Mouse (Mus musculus): Measurements from ENCODE around the gene Ift20. TPM values are rescaled to one million over a fixed set of nuclear protein-coding genes. Genes with fewer than 3 reads are reported as not detected.

The Ift20 gene
- polyA plus RNA-seq, 1 experiment from 2014 or later: 99.7 TPM

DNA sequence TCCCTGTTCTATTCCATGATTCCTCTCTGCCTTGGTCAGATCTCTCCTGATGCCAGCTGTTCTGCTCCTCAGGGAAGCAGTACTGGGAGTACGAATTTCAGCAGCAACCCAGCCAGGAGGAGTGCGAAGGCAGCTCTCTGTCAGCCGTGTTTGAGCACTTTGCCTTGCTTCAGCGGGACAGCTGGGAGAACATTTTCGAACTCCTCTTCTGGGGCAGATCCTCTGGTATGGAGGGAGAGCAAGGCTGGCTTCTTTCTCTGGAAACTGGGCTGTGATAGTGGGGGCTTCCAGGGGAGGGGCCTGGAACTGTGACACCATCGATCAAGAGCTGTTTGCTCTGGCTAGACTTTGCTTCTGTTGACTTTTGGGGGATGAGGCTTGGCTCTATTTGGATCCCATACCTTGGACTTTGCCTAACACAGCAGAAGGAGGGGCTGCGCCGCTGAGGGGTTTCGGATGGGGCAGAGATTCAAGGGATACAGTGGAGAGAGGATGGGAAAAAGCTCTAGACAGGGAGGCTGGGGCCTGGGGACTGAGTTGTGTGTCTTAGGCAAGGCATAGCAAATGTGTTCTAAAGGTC lies 35.4 kb upstream of the Ift20 start:
- DNase-seq (ENCODE audit: low spot score) (no peak), ATAC-seq (ENCODE audit: insufficient read depth, low FRiP score, low TSS enrichment) (no peak)
- Histone ChIP-seq H3K27ac (ENCODE audit: low read depth, low read length) (no peak overlapping the region), H3K36me3 (ENCODE audit: control insufficient read depth, insufficient read depth, low read length) (no peaks in the 10 kb centered on the region), H3K27me3 (ENCODE audit: control insufficient read depth, insufficient read depth, low read length) (peaks cover 8% of the 10 kb centered on the region), H3K9me3 (ENCODE audit: control insufficient read depth, low read length) (no peaks in the 10 kb centered on the region), H3K4me3 (ENCODE audit: low read depth, low read length) (no peak overlapping the region), H3K4me1 (ENCODE audit: control insufficient read depth, insufficient read depth, low read length) (peaks cover 9% of the 10 kb centered on the region; the same call in 1 of the 2 replicates), H3K4me2 (ENCODE audit: low read depth) (no peak overlapping the region), H3K9ac (ENCODE audit: low read length) (no peak overlapping the region)
- WGBS: 81% methylated on average over 9 of the region's 9 CpGs

DNA sequence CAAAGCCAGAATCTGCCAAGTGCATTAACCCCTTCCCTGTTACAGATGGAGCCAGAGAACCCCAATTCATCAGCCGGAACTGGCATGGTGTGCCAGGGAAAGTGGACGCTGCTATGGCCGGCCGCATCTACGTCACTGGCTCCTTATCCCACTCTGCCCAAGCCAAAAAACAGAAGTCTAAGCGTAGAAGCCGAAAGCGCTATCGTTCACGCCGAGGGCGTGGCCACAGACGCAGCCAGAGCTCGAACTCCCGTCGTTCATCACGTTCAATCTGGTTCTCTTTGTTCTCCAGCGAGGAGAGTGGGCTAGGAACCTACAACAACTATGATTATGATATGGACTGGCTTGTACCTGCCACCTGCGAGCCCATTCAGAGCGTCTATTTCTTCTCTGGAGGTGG lies 34.6 kb upstream of the Ift20 start:
- ATAC-seq (ENCODE audit: insufficient read depth, low FRiP score, low TSS enrichment) (no peak), DNase-seq (ENCODE audit: low spot score) (no peak)
- Histone ChIP-seq H3K27me3 (ENCODE audit: control insufficient read depth, insufficient read depth, low read length) (0 out of 2 replicates have a peak, but pooled peaks cover 2% of the 10 kb centered on the region), H3K27ac (ENCODE audit: low read depth, low read length) (no peak overlapping the region), H3K9ac (ENCODE audit: low read length) (no peak overlapping the region), H3K4me1 (ENCODE audit: control insufficient read depth, insufficient read depth, low read length) (peaks cover 4% of the 10 kb centered on the region; the same call in 1 of the 2 replicates), H3K36me3 (ENCODE audit: control insufficient read depth, insufficient read depth, low read length) (peaks cover under 1% of the 10 kb centered on the region; the same call in 1 of the 2 replicates), H3K4me3 (ENCODE audit: low read depth, low read length) (no peak overlapping the region), H3K9me3 (ENCODE audit: control insufficient read depth, low read length) (no peaks in the 10 kb centered on the region), H3K4me2 (ENCODE audit: low read depth) (no peak overlapping the region)
- 78% methylated on average over 20 of the region's 20 CpGs for WGBS

- no peak within 1 kb of the TSS for H3K9ac ChIP-seq (ENCODE audit: low read length)
- no peak for DNase-seq (ENCODE audit: low spot score)
Measured at GRCm38 (mm10) chr11:78502909-78503650, 33.1 kb upstream of the Ift20 start, which contains the start of gene Sebox. TSS of gene Sebox (plus strand) at chr11:78503447.

GRCm38 (mm10) chr11:78505430-78505829 lies 30.7 kb upstream of the Ift20 start:
- no peaks in the 10 kb centered on the region for H3K9me3 ChIP-seq (ENCODE audit: control insufficient read depth, low read length)
- 84% methylated on average over 3 of the region's 3 CpGs for WGBS

More at GRCm38 (mm10) chr11:78502909-78503650, 33.1 kb upstream of the Ift20 start, which contains the start of gene Sebox:
- Histone ChIP-seq H3K4me2 (ENCODE audit: low read depth) (no peak within 1 kb of the TSS), H3K27ac (ENCODE audit: low read depth, low read length) (no peak within 1 kb of the TSS), H3K36me3 (ENCODE audit: control insufficient read depth, insufficient read depth, low read length) (peaks cover 7% of the 10 kb centered on the region; the same call in 1 of the 2 replicates), H3K4me3 (ENCODE audit: low read depth, low read length) (no peak within 1 kb of the TSS), H3K4me1 (ENCODE audit: control insufficient read depth, insufficient read depth, low read length) (no peaks in the 10 kb centered on the region; the same call in 1 of the 2 replicates), H3K27me3 (ENCODE audit: control insufficient read depth, insufficient read depth, low read length) (0 out of 2 replicates have a peak, but pooled peaks cover 2% of the 10 kb centered on the region), H3K9me3 (ENCODE audit: control insufficient read depth, low read length) (no peaks in the 10 kb centered on the region)
- no peak for ATAC-seq (ENCODE audit: insufficient read depth, low FRiP score, low TSS enrichment)
- 76% methylated on average over 7 of the region's 7 CpGs for WGBS

GRCm38 (mm10) chr11:78509148-78509547 lies 27.0 kb upstream of the Ift20 start:
- H3K4me3 ChIP-seq (ENCODE audit: low read depth, low read length): no peak overlapping the region
- ATAC-seq (ENCODE audit: insufficient read depth, low FRiP score, low TSS enrichment) (no peak), DNase-seq (ENCODE audit: low spot score) (no peak)
- no peaks in the 10 kb centered on the region for H3K27me3 ChIP-seq (ENCODE audit: control insufficient read depth, insufficient read depth, low read length)
- peaks cover 9% of the 10 kb centered on the region; the same call in 1 of the 2 replicates for H3K36me3 ChIP-seq (ENCODE audit: control insufficient read depth, insufficient read depth, low read length)
- no peaks in the 10 kb centered on the region for H3K9me3 ChIP-seq (ENCODE audit: control insufficient read depth, low read length)
- peaks cover 14% of the 10 kb centered on the region for H3K4me1 ChIP-seq (ENCODE audit: control insufficient read depth, insufficient read depth, low read length)
- no peak overlapping the region for H3K27ac ChIP-seq (ENCODE audit: low read depth, low read length)
- H3K9ac ChIP-seq (ENCODE audit: low read length): no peak overlapping the region
- no peak overlapping the region for H3K4me2 ChIP-seq (ENCODE audit: low read depth)
- WGBS: 89% methylated on average over 5 of the region's 5 CpGs

More at GRCm38 (mm10) chr11:78505430-78505829, 30.7 kb upstream of the Ift20 start:
- Histone ChIP-seq H3K4me3 (ENCODE audit: low read depth, low read length) (no peak overlapping the region), H3K4me2 (ENCODE audit: low read depth) (no peak overlapping the region), H3K36me3 (ENCODE audit: control insufficient read depth, insufficient read depth, low read length) (peaks cover 9% of the 10 kb centered on the region; the same call in 1 of the 2 replicates), H3K9ac (ENCODE audit: low read length) (no peak overlapping the region), H3K4me1 (ENCODE audit: control insufficient read depth, insufficient read depth, low read length) (no peaks in the 10 kb centered on the region), H3K27ac (ENCODE audit: low read depth, low read length) (no peak overlapping the region), H3K27me3 (ENCODE audit: control insufficient read depth, insufficient read depth, low read length) (0 out of 2 replicates have a peak, but pooled peaks cover under 1% of the 10 kb centered on the region)
- no peak for DNase-seq (ENCODE audit: low spot score)
- no peak for ATAC-seq (ENCODE audit: insufficient read depth, low FRiP score, low TSS enrichment)

GRCm38 (mm10) chr11:78512025-78512957 lies 23.9 kb upstream of the Ift20 start, which contains the start of the genes Tmem199 and Poldip2:
TSS of gene Tmem199 (minus strand) at chr11:78512172.
TSS of gene Poldip2 (plus strand) at chr11:78512193.
- Histone ChIP-seq H3K9me3 (ENCODE audit: control insufficient read depth, low read length) (no peaks in the 10 kb centered on the region), H3K4me3 (ENCODE audit: low read depth, low read length) (peak within 1 kb of the TSS; percentile 67), H3K36me3 (ENCODE audit: control insufficient read depth, insufficient read depth, low read length) (peaks cover 21% of the 10 kb centered on the region), H3K4me2 (ENCODE audit: low read depth) (peak within 1 kb of the TSS; percentile 76), H3K9ac (ENCODE audit: low read length) (peak within 1 kb of the TSS; percentile 96), H3K27ac (ENCODE audit: low read depth, low read length) (peak within 1 kb of the TSS; percentile 69; the same call in 1 of the 2 replicates), H3K4me1 (ENCODE audit: control insufficient read depth, insufficient read depth, low read length) (peaks cover 14% of the 10 kb centered on the region), H3K27me3 (ENCODE audit: control insufficient read depth, insufficient read depth, low read length) (no peaks in the 10 kb centered on the region)
- ATAC-seq (ENCODE audit: insufficient read depth, low FRiP score, low TSS enrichment) (peak; percentile 91), DNase-seq (ENCODE audit: low spot score) (peak; percentile 96)
- WGBS: under 1% methylated on average over 60 of the region's 67 CpGs

DNA sequence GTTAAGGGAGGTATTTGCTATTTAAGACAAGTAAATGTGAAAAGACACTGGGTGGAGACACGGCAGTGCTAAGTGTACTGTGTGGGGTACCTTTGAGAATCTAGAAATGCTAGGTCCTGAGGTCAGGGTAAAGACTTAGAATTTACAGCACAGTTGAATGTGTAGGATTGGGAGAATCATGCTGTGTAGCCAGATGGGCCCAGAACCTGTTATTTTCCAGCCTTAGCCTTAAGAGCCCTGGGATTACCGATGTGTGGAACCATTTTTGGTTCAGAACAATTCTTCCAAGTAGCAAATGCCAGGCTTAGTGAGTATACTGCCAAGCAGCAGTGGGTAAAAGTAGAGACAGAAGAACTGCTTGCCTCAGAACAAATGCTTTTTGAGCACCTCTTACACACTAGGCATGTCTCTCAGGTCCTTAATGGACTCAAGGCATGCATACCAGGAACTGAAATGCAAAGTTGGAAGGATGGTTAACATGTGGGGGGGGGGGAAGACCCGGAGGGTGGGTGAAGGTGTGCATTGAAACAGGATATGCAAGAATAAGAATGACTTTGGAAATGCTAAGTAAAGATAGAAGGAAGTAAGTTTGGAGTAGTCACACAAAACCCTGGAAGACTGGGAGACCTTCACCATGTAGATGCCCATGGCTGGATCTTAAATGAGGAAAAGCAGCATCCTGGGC lies 22.9 kb upstream of the Ift20 start:
- peak overlapping the region; percentile 96 for H3K9ac ChIP-seq (ENCODE audit: low read length)
- no peaks in the 10 kb centered on the region for H3K9me3 ChIP-seq (ENCODE audit: control insufficient read depth, low read length)
- no peak overlapping the region for H3K27ac ChIP-seq (ENCODE audit: low read depth, low read length)
- peak overlapping the region; percentile 67; the same call in 1 of the 2 replicates for H3K4me3 ChIP-seq (ENCODE audit: low read depth, low read length)
- peaks cover 14% of the 10 kb centered on the region for H3K4me1 ChIP-seq (ENCODE audit: control insufficient read depth, insufficient read depth, low read length)
- no peaks in the 10 kb centered on the region for H3K27me3 ChIP-seq (ENCODE audit: control insufficient read depth, insufficient read depth, low read length)
- ATAC-seq (ENCODE audit: insufficient read depth, low FRiP score, low TSS enrichment): no peak
- peak overlapping the region; percentile 76 for H3K4me2 ChIP-seq (ENCODE audit: low read depth)
- no peak for DNase-seq (ENCODE audit: low spot score)
- WGBS: 81% methylated on average over 3 of the region's 3 CpGs
- peaks cover 17% of the 10 kb centered on the region for H3K36me3 ChIP-seq (ENCODE audit: control insufficient read depth, insufficient read depth, low read length)
